Mouse (Mus musculus): Measurements from ENCODE around the gene Diaph2. TPM values are rescaled to one million over a fixed set of nuclear protein-coding genes. Genes with fewer than 3 reads are reported as not detected.

The Diaph2 gene
- polyA plus RNA-seq, 1 experiment: 7.0 TPM

DNA sequence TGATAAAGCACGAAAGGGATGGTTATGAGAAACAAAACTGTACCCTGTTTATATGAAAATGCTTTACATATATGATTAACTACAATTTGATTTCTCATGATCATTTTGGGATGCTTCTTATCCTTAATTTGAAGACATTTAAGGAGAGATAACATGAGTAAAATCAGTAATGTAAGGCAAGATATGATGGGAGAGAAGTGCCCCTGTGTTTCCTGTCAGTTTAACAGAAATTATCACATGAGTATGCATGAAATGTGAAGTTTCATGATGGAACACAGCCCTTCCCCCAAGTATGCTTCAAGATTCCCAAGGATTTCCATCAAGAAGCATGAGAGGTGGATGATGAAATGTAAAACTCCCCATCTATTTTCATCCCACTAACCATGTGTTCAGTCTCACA lies 485.6 kb downstream of the Diaph2 start:
- WGBS: 48% methylated on average over 1 of the region's 1 CpGs
- no peak for DNase-seq
- Histone ChIP-seq H3K4me3 (replicated peaks; ENCODE audit: extremely low read depth, low read depth, low read length) (no peak overlapping the region), H3K4me1 (ENCODE audit: control insufficient read depth, insufficient read depth, low read length) (no peaks in the 10 kb centered on the region)
- TF ChIP-seq CTCF (IDR thresholded peaks at IDR 0.05; ENCODE audit: insufficient read depth, low read length) (no peak), POLR2A (IDR thresholded peaks at IDR 0.05; ENCODE audit: borderline replicate concordance, extremely low read depth, low read depth, low read length) (no peak)

DNA sequence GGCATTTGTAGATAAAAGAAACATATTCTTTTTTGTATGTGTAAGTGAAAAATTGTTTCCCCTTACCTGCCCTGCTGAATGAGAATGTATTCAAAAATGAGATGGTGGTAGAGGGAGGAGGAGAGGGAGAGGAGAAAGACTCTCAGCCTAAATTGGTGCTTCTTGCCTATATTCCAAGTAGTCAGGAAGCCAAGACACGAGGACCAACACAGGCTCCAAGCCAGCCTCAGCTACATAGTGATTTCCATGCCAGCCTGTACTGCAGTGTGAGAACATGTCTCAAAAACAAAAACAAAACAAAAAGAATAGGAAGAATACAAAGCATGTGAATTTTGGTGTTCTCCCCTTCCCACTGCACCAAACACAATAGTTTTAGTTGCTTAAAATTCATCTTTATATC lies 497.1 kb downstream of the Diaph2 start:
- 65% methylated on average over 1 of the region's 1 CpGs for WGBS
- no peak for DNase-seq

DNA sequence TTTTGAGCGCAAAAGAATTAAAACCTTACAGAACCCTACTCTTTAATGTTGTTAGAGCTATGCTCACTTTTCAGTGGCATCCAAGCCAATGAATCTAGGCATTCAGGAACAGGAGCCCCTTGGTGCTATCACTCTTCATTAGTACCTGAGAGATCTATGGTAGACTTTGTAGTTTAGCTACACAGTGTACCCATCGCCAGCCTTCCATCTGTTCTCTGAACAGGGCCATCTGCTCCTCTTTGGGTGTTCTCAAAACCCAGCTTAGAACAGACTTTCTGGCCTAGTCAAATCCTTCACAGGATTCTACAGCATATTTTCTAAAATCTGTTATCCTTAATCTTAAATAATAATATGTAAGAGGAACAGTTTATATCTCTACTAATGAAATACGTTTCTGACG lies 504.1 kb downstream of the Diaph2 start:
- DNase-seq: no peak
- TF ChIP-seq CTCF (IDR thresholded peaks at IDR 0.05; ENCODE audit: insufficient read depth, low read length) (no peak), POLR2A (IDR thresholded peaks at IDR 0.05; ENCODE audit: borderline replicate concordance, extremely low read depth, low read depth, low read length) (no peak)

More for the DNA sequence above, 497.1 kb downstream of the Diaph2 start:
- Histone ChIP-seq H3K4me1 (ENCODE audit: control insufficient read depth, insufficient read depth, low read length) (no peaks in the 10 kb centered on the region), H3K4me3 (replicated peaks; ENCODE audit: extremely low read depth, low read depth, low read length) (no peak overlapping the region)
- TF ChIP-seq CTCF (IDR thresholded peaks at IDR 0.05; ENCODE audit: insufficient read depth, low read length) (no peak), POLR2A (IDR thresholded peaks at IDR 0.05; ENCODE audit: borderline replicate concordance, extremely low read depth, low read depth, low read length) (no peak)

GRCm38 (mm10) chrX:130265707-130266106 lies 516.2 kb downstream of the Diaph2 start:
- Histone ChIP-seq H3K4me1 (ENCODE audit: control insufficient read depth, insufficient read depth, low read length) (no peaks in the 10 kb centered on the region), H3K4me3 (replicated peaks; ENCODE audit: extremely low read depth, low read depth, low read length) (no peak overlapping the region)
- DNase-seq: no peak
- no peak for TF ChIP-seq CTCF (IDR thresholded peaks at IDR 0.05; ENCODE audit: insufficient read depth, low read length)
- no peak for TF ChIP-seq POLR2A (IDR thresholded peaks at IDR 0.05; ENCODE audit: borderline replicate concordance, extremely low read depth, low read depth, low read length)

More for the DNA sequence above, 504.1 kb downstream of the Diaph2 start:
- Histone ChIP-seq H3K4me3 (replicated peaks; ENCODE audit: extremely low read depth, low read depth, low read length) (no peak overlapping the region), H3K4me1 (ENCODE audit: control insufficient read depth, insufficient read depth, low read length) (no peaks in the 10 kb centered on the region)
- 87% methylated on average over 4 of the region's 4 CpGs for WGBS

DNA sequence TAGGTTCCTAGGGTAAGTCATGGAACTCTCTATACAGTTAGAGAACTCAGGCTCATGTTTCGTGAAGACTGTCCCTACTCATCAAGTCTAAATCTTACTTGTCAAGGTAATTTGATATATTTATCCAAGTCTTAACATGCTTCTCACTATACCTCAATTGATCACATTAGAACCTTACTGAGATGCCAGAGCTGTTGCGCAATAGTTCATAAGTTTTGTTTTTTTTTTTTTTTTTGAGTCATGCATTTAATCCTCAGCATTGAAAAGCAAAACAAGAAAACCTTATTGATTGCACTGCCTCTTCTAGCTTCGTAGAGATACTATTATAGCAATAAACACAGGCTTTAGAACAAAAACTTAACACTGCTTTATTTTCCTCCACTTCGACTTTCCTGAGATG lies 529.6 kb downstream of the Diaph2 start:
- TF ChIP-seq POLR2A (IDR thresholded peaks at IDR 0.05; ENCODE audit: borderline replicate concordance, extremely low read depth, low read depth, low read length): no peak
- TF ChIP-seq CTCF (IDR thresholded peaks at IDR 0.05; ENCODE audit: insufficient read depth, low read length): no peak
- Histone ChIP-seq H3K4me1 (ENCODE audit: control insufficient read depth, insufficient read depth, low read length) (no peaks in the 10 kb centered on the region), H3K4me3 (replicated peaks; ENCODE audit: extremely low read depth, low read depth, low read length) (no peak overlapping the region)
- DNase-seq: no peak
- 77% methylated on average over 4 of the region's 4 CpGs for WGBS

- no peaks in the 10 kb centered on the region for H3K4me1 ChIP-seq (ENCODE audit: control insufficient read depth, insufficient read depth, low read length)
- no peak overlapping the region for H3K4me3 ChIP-seq (replicated peaks; ENCODE audit: extremely low read depth, low read depth, low read length)
- TF ChIP-seq CTCF (IDR thresholded peaks at IDR 0.05; ENCODE audit: insufficient read depth, low read length): no peak
- TF ChIP-seq POLR2A (IDR thresholded peaks at IDR 0.05; ENCODE audit: borderline replicate concordance, extremely low read depth, low read depth, low read length): no peak
- WGBS: 51% methylated on average over 2 of the region's 2 CpGs
- DNase-seq: no peak
Measured at GRCm38 (mm10) chrX:130281484-130281883, 531.9 kb downstream of the Diaph2 start.

DNA sequence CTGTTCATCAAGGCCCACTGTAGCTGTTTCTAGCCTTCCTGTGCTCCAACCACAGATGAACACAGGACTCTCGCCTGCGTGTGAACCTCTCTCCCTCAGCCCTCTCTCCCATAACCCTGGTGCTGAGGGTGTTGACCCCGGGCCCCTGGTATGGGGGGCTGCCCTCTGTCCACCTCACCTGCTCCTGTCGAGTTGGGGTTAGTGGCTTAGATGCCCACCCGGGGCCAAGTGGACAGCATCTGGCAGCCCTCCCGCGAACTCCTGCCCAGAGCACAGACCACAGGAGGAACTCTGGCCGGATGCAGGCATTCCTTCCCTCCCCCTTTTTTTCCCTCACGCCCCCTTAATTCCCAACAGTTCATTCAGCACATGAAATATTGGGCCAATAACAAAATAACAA lies 537.5 kb downstream of the Diaph2 start:
- no peak for DNase-seq
- Histone ChIP-seq H3K4me3 (replicated peaks; ENCODE audit: extremely low read depth, low read depth, low read length) (no peak overlapping the region), H3K4me1 (ENCODE audit: control insufficient read depth, insufficient read depth, low read length) (no peaks in the 10 kb centered on the region)
- TF ChIP-seq CTCF (IDR thresholded peaks at IDR 0.05; ENCODE audit: insufficient read depth, low read length): no peak
- TF ChIP-seq POLR2A (IDR thresholded peaks at IDR 0.05; ENCODE audit: borderline replicate concordance, extremely low read depth, low read depth, low read length): no peak
- 77% methylated on average over 9 of the region's 9 CpGs for WGBS

DNA sequence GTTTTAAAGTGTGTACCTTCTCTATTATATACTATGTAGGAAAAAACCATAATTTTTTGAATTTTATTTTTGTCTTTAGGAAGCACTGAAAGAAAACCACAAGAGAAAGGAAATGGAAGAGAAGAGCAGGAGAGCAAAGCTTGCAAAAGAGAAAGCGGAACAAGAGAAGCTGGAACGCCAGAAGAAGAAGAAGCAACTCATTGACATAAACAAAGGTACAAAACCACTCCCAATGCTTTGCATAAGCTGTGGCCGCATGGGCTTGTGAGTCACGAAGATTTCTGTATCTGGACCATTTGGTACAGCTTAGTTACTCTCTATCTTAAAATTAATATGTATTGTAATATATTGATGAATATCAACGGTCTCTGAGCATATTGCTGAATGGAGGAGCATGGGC lies 540.2 kb downstream of the Diaph2 start:
- 77% methylated on average over 5 of the region's 5 CpGs for WGBS
- no peak for TF ChIP-seq CTCF (IDR thresholded peaks at IDR 0.05; ENCODE audit: insufficient read depth, low read length)
- no peak for TF ChIP-seq POLR2A (IDR thresholded peaks at IDR 0.05; ENCODE audit: borderline replicate concordance, extremely low read depth, low read depth, low read length)
- Histone ChIP-seq H3K4me1 (ENCODE audit: control insufficient read depth, insufficient read depth, low read length) (no peaks in the 10 kb centered on the region), H3K4me3 (replicated peaks; ENCODE audit: extremely low read depth, low read depth, low read length) (no peak overlapping the region)
- DNase-seq: no peak

DNA sequence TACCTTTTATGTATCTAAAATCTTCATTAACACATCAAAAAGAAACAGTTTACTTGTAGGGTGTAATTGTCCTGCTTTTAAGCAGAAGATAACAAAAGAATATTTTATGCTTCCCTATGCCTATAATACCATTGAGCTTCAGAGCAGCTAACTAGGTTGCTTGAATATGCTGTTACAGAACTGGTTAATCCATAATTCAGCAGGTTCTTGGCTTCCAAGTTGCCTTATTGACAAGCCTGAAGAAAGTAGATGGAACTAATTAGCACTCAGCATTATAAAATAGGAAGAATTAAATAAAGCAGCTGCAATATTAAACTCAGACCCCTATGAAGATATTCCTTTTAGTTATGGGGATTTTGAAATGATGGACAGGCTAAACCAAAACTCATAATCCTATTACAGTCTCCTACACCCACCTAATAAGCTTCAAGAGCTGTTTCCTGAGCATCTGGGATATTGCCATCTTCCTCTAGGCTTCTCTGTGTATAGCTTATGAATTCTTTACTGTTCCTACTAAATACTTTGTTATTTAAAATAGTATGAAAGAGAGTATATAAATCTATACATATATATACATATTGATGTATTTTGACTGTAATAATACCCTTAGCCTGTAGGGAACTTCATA lies 601.4 kb downstream of the Diaph2 start:
- Histone ChIP-seq H3K4me1 (ENCODE audit: control insufficient read depth, insufficient read depth, low read length) (no peaks in the 10 kb centered on the region), H3K4me3 (replicated peaks; ENCODE audit: extremely low read depth, low read depth, low read length) (no peak overlapping the region)
- TF ChIP-seq POLR2A (IDR thresholded peaks at IDR 0.05; ENCODE audit: borderline replicate concordance, extremely low read depth, low read depth, low read length): no peak
- no peak for TF ChIP-seq CTCF (IDR thresholded peaks at IDR 0.05; ENCODE audit: insufficient read depth, low read length)
- no peak for DNase-seq

GRCm38 (mm10) chrX:130351480-130351879 lies 601.9 kb downstream of the Diaph2 start:
- TF ChIP-seq CTCF (IDR thresholded peaks at IDR 0.05; ENCODE audit: insufficient read depth, low read length) (no peak), POLR2A (IDR thresholded peaks at IDR 0.05; ENCODE audit: borderline replicate concordance, extremely low read depth, low read depth, low read length) (no peak)
- Histone ChIP-seq H3K4me1 (ENCODE audit: control insufficient read depth, insufficient read depth, low read length) (no peaks in the 10 kb centered on the region), H3K4me3 (replicated peaks; ENCODE audit: extremely low read depth, low read depth, low read length) (no peak overlapping the region)
- 68% methylated on average over 7 of the region's 7 CpGs for WGBS
- no peak for DNase-seq
